ENCODE assay signal across 11 mouse cellular contexts in the genomic region with DNA sequence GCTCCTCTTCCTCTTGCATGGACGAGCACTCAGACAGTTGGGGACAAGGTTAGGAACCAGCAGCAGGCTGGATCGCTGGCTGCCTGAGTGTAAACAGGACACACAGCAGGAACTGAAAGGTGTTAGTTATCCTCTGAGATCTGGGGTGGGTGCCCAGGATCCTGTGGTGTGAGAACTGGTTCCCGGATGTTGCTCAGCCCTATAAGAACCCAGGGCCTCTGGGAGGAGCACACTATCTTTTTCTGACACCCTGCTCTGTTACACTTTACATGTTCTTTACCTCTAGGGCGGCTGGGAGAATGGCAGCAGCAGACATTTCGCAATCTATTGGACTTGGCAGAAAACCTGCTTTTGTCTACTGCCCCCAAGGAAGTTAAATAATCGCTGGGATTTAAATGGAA.
DNase-seq lines count a peak whose midpoint lies in the region; ATAC-seq and TF ChIP-seq lines count a peak whose summit lies in the region.
"Had no signal": no experiment of that assay in that cellular context is flagged by ENCODE, and none has a peak within 500 bp of the region (broad histone marks: within the 10 kb centered on the region; RNA-seq: fewer than 3 reads in every experiment).

No protein-coding gene starts in this region.

- no peak overlapping the region for H3K9ac ChIP-seq in embryonic facial prominence, embryonic 14.5 days (ENCODE audit: low read depth, low read length)
- no peak overlapping the region for H3K9ac ChIP-seq in lung, embryonic 15.5 days
- H3K9ac ChIP-seq: forebrain, embryonic 13.5 days; limb, embryonic 13.5 days; neural tube, embryonic 12.5 days had no signal

- H3K9me3 ChIP-seq in heart, embryonic 10.5 days = no peaks in the 10 kb centered on the region
- no peaks in the 10 kb centered on the region for H3K9me3 ChIP-seq in embryonic facial prominence, embryonic 14.5 days (ENCODE audit: control insufficient read depth, low read length)
- no peaks in the 10 kb centered on the region for H3K9me3 ChIP-seq in lung, embryonic 15.5 days
- H3K9me3 ChIP-seq: forebrain, embryonic 13.5 days; limb, embryonic 13.5 days; neural tube, embryonic 12.5 days had no signal

- no peak overlapping the region for H3ac ChIP-seq in C2C12 (ENCODE audit: control insufficient read depth, insufficient read length, low read depth)

- no peak overlapping the region for H3K4me2 ChIP-seq in embryonic facial prominence, embryonic 14.5 days (ENCODE audit: low read depth, low read length)
- no peak overlapping the region for H3K4me2 ChIP-seq in lung, embryonic 15.5 days
- H3K4me2 ChIP-seq: forebrain, embryonic 13.5 days; limb, embryonic 13.5 days; neural tube, embryonic 12.5 days had no signal

- no peaks in the 10 kb centered on the region for H3K79me3 ChIP-seq in C2C12 (ENCODE audit: low read depth)

- no peaks in the 10 kb centered on the region for H3K79me2 ChIP-seq in C2C12 (ENCODE audit: control insufficient read depth, insufficient read depth)

- peak; percentile 38; the same call in 1 of the 2 replicates for ATAC-seq in embryonic facial prominence, embryonic 14.5 days (ENCODE audit: low read depth)
- peak; percentile 50; the same call in 1 of the 2 replicates for ATAC-seq in lung, embryonic 15.5 days (ENCODE audit: borderline replicate concordance, extremely low read depth, low FRiP score, low TSS enrichment)
- ATAC-seq: forebrain, embryonic 13.5 days had no signal

- no peaks in the 10 kb centered on the region for H3K27me3 ChIP-seq in heart, embryonic 10.5 days (ENCODE audit: insufficient read depth, poor library complexity, severe bottlenecking)
- no peaks in the 10 kb centered on the region for H3K27me3 ChIP-seq in C2C12 (ENCODE audit: control insufficient read depth, insufficient read depth, insufficient read length)
- no peaks in the 10 kb centered on the region for H3K27me3 ChIP-seq in embryonic facial prominence, embryonic 14.5 days (replicated peaks; ENCODE audit: control insufficient read depth, insufficient read depth, low read length)
- no peaks in the 10 kb centered on the region for H3K27me3 ChIP-seq in lung, embryonic 15.5 days
- H3K27me3 ChIP-seq: forebrain, embryonic 13.5 days; limb, embryonic 13.5 days; neural tube, embryonic 12.5 days had no signal

- H3K36me3 ChIP-seq in heart, embryonic 10.5 days = no peaks in the 10 kb centered on the region
- no peaks in the 10 kb centered on the region for H3K36me3 ChIP-seq in C2C12 (ENCODE audit: control insufficient read depth, insufficient read depth)
- H3K36me3 ChIP-seq in embryonic facial prominence, embryonic 14.5 days (ENCODE audit: control insufficient read depth, insufficient read depth, low read length) = 0 out of 2 replicates have a peak, but pooled peaks cover 9% of the 10 kb centered on the region
- H3K36me3 ChIP-seq in lung, embryonic 15.5 days = no peaks in the 10 kb centered on the region
- H3K36me3 ChIP-seq: neural tube, embryonic 12.5 days had no signal

- peak; percentile 94 for DNase-seq in heart, adult 11 months
- DNase-seq in heart, embryonic 10.5 days (ENCODE audit: low spot score) = no peak
- DNase-seq in embryonic facial prominence, embryonic 14.5 days (ENCODE audit: low spot score) = peak; percentile 65
- DNase-seq in urinary bladder, postnatal 4 days (ENCODE audit: low spot score in 2 of 2) = no peak
- no peak for DNase-seq in adrenal gland, postnatal 25 days
- DNase-seq in right cerebral cortex, postnatal 4 days = no peak

- H3K4me1 ChIP-seq in heart, embryonic 10.5 days = peaks cover 21% of the 10 kb centered on the region
- H3K4me1 ChIP-seq in embryonic facial prominence, embryonic 14.5 days (ENCODE audit: control insufficient read depth, insufficient read depth, low read length) = peaks cover 8% of the 10 kb centered on the region; the same call in 1 of the 2 replicates
- H3K4me1 ChIP-seq in lung, embryonic 15.5 days = peaks cover 13% of the 10 kb centered on the region
- H3K4me1 ChIP-seq: forebrain, embryonic 13.5 days; neural tube, embryonic 12.5 days had no signal

- WGBS in heart, embryonic 10.5 days = 49% methylated on average over 6 of the region's 6 CpGs
- WGBS in embryonic facial prominence, embryonic 14.5 days = 45% methylated on average over 6 of the region's 6 CpGs
- WGBS in lung, embryonic 15.5 days = 16% methylated on average over 6 of the region's 6 CpGs

- no peak for TF ChIP-seq CTCF in C2C12 (IDR thresholded peaks at IDR 0.05; ENCODE audit: control insufficient read depth, insufficient read depth, insufficient read length)

- no peak overlapping the region for H3K27ac ChIP-seq in heart, embryonic 10.5 days
- no peak overlapping the region for H3K27ac ChIP-seq in embryonic facial prominence, embryonic 14.5 days (replicated peaks; ENCODE audit: low read depth, low read length)
- no peak overlapping the region for H3K27ac ChIP-seq in lung, embryonic 15.5 days
- H3K27ac ChIP-seq: forebrain, embryonic 13.5 days; limb, embryonic 13.5 days; neural tube, embryonic 12.5 days had no signal

- H3K4me3 ChIP-seq in heart, embryonic 10.5 days = no peak overlapping the region
- no peak overlapping the region for H3K4me3 ChIP-seq in C2C12 (ENCODE audit: insufficient read depth, poor library complexity, severe bottlenecking)
- H3K4me3 ChIP-seq in embryonic facial prominence, embryonic 14.5 days (ENCODE audit: low read depth, low read length) = no peak overlapping the region
- no peak overlapping the region for H3K4me3 ChIP-seq in lung, embryonic 15.5 days
- H3K4me3 ChIP-seq: forebrain, embryonic 13.5 days; limb, embryonic 13.5 days; neural tube, embryonic 12.5 days had no signal

TF ChIP-seq in C2C12, 6 proteins besides CTCF, POLR2A, EP300 and RAD21:
- TF ChIP-seq CEBPB (IDR thresholded peaks at IDR 0.05; ENCODE audit: low read depth) (peak; percentile 78), MYOD1 (IDR thresholded peaks at IDR 0.05; ENCODE audit: control insufficient read depth, insufficient read length, low read depth) (no peak), FOSL1 (IDR thresholded peaks at IDR 0.05; ENCODE audit: insufficient read depth, low read length, poor library complexity, severe bottlenecking) (no peak)

Comparison
In these comparisons a context has a peak if more than half of its experiments do, and no peak if none do; other contexts are left out.
1. DNase-seq: peak in heart, adult 11 months (single experiment) and embryonic facial prominence, embryonic 14.5 days (single experiment); none in heart, embryonic 10.5 days (single experiment), urinary bladder, postnatal 4 days (0 of 2), adrenal gland, postnatal 25 days (single experiment) and right cerebral cortex, postnatal 4 days (single experiment).